Mouse (Mus musculus): Measurements from ENCODE around the gene Hs2st1. TPM values are rescaled to one million over a fixed set of nuclear protein-coding genes. Genes with fewer than 3 reads are reported as not detected.

Hs2st1 gene
- polyA plus RNA-seq, 1 experiment from 2014 or later, result 16.2 TPM

GRCm38 (mm10) chr3:144379801-144380200, 190.2 kb downstream of the Hs2st1 start:
- H3K27ac ChIP-seq (replicated peaks; ENCODE audit: low read depth, low read length), result no peak overlapping the region
- no peak for ATAC-seq (ENCODE audit: low FRiP score, low TSS enrichment)
- 92% methylated on average over 4 of the region's 4 CpGs for WGBS

More at GRCm38 (mm10) chr3:144379801-144380200, 190.2 kb downstream of the Hs2st1 start:
- Histone ChIP-seq H3K36me3 (ENCODE audit: control insufficient read depth, insufficient read depth, low read length) (no peaks in the 10 kb centered on the region), H3K4me2 (ENCODE audit: low read length) (no peak overlapping the region), H3K27me3 (ENCODE audit: control insufficient read depth, insufficient read depth, low read length) (no peaks in the 10 kb centered on the region), H3K9ac (replicated peaks; ENCODE audit: low read length) (no peak overlapping the region), H3K4me3 (replicated peaks; ENCODE audit: low read depth, low read length) (no peak overlapping the region), H3K9me3 (ENCODE audit: control insufficient read depth, low read length) (no peaks in the 10 kb centered on the region), H3K4me1 (ENCODE audit: control insufficient read depth, insufficient read depth, low read length) (peaks cover 20% of the 10 kb centered on the region)
- DNase-seq, result no peak

Other genes with a start within 250 kb of the Hs2st1 start
- 453 and 517 TPM in 2 replicates for gene Selenof, start 123 bp upstream of the Hs2st1 start, polyA plus RNA-seq (2014; fragmentation: Nextera tagmentation; extraction: Ambion mirVana)
- gene Sh3glb1, start 150.2 kb upstream of the Hs2st1 start, polyA plus RNA-seq (2014; fragmentation: Nextera tagmentation; extraction: Ambion mirVana), result 110 and 119 TPM in 2 replicates
- gene Clca3a1, start 190.8 kb upstream of the Hs2st1 start, polyA plus RNA-seq (2014; fragmentation: Nextera tagmentation; extraction: Ambion mirVana), result 0.18 and 0.25 TPM in 2 replicates
- gene Clca3a2, start 249.3 kb upstream of the Hs2st1 start, polyA plus RNA-seq (2014; fragmentation: Nextera tagmentation; extraction: Ambion mirVana), result 0.12 TPM in 1 of 2 replicates, not detected in the other

Data from midbrain, embryonic 14.5 days (tissue).